Mouse (Mus musculus): ENCODE results near the gene Olfr829. TPM values are rescaled to one million over a fixed set of nuclear protein-coding genes. Genes with fewer than 3 reads are reported as not detected.

Olfr829 gene
- not detected for polyA plus RNA-seq (2014; fragmentation: Illumina TruSeq; extraction: RNeasy Lipid Tissue Mini Kit (QIAGEN cat#74804); ENCODE audit: low read depth, low replicate concordance)

GRCm38 (mm10) chr9:18854633-18855032 is at the start of gene Olfr829:
TSS of gene Olfr829 (plus strand) at chr9:18854933.

GRCm38 (mm10) chr9:18819426-18819825 is 35.3 kb upstream of the Olfr829 start, which contains the start of gene Olfr828:
TSS of gene Olfr828 (minus strand) at chr9:18819526.

DNA sequence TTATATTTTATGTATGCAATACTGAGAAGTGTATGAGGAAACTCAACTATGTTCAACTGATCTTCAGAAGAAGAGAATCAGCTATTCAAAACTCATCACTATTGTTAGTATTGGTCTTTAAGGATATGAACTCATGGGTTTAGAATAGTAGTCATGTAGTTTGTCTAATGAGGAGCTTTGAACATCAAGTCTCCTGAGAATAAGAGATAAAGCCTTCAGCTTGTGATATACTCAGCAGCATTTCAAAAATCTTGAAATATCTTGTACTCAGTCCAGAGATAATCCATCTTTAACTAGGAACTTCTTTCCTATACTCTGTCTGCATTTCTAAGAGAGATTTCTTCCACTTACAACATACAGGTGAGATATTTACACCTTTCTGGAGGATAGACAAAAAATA is 19.7 kb downstream of the Olfr829 start, which contains the start of gene Olfr830:
Gene Olfr830, plus strand, starts transcription at position 301 of the 400 bp plus-strand sequence.

Other genes with a start within 250 kb of the Olfr829 start
- 4.5 TPM for gene Muc16, start 180.4 kb upstream of the Olfr829 start, polyA plus RNA-seq (2014; fragmentation: Illumina TruSeq; extraction: RNeasy Lipid Tissue Mini Kit (QIAGEN cat#74804); ENCODE audit: low read depth, low replicate concordance)
- not detected for gene Olfr24, start 90.9 kb upstream of the Olfr829 start, polyA plus RNA-seq (2014; fragmentation: Illumina TruSeq; extraction: RNeasy Lipid Tissue Mini Kit (QIAGEN cat#74804); ENCODE audit: low read depth, low replicate concordance)
- not detected for gene Olfr828, start 35.4 kb upstream of the Olfr829 start, polyA plus RNA-seq (2014; fragmentation: Illumina TruSeq; extraction: RNeasy Lipid Tissue Mini Kit (QIAGEN cat#74804); ENCODE audit: low read depth, low replicate concordance)
- gene Olfr830, start 19.8 kb downstream of the Olfr829 start, polyA plus RNA-seq (2014; fragmentation: Illumina TruSeq; extraction: RNeasy Lipid Tissue Mini Kit (QIAGEN cat#74804); ENCODE audit: low read depth, low replicate concordance) = not detected
- gene Olfr832, start 82.2 kb downstream of the Olfr829 start, polyA plus RNA-seq (2014; fragmentation: Illumina TruSeq; extraction: RNeasy Lipid Tissue Mini Kit (QIAGEN cat#74804); ENCODE audit: low read depth, low replicate concordance) = not detected
- not detected for gene Olfr834, start 133.1 kb downstream of the Olfr829 start, polyA plus RNA-seq (2014; fragmentation: Illumina TruSeq; extraction: RNeasy Lipid Tissue Mini Kit (QIAGEN cat#74804); ENCODE audit: low read depth, low replicate concordance)
- gene Olfr835, start 177.8 kb downstream of the Olfr829 start, polyA plus RNA-seq (2014; fragmentation: Illumina TruSeq; extraction: RNeasy Lipid Tissue Mini Kit (QIAGEN cat#74804); ENCODE audit: low read depth, low replicate concordance) = not detected

Measured in adipose tissue, adult 10 weeks (tissue).